Mouse (Mus musculus) gastrocnemius, adult 2 months (tissue): ENCODE results near the gene Atp2b4. TPM values are rescaled to one million over a fixed set of nuclear protein-coding genes. Genes with fewer than 3 reads are reported as not detected.

Experiments
- DNase-seq: peaks from one replicate; pipeline ENCODE4 v3.0.0; 2022
- H3K27ac ChIP-seq: fragments of 200-600 bp; 2 replicates; pipeline ENCODE4 v1.8.1; 2022; ENCODE audit warnings: mild to moderate bottlenecking
- H3K4me3 ChIP-seq: fragments of 200-600 bp; 2 replicates; pipeline ENCODE4 v1.8.1; 2022; ENCODE audit warnings: mild to moderate bottlenecking, moderate library complexity
- CTCF ChIP-seq: fragments of 200-600 bp; IDR thresholded peaks from 2 replicates; pipeline ENCODE4 v1.8.1; 2022; ENCODE audit warnings: antibody characterized with exemption, mild to moderate bottlenecking, moderate library complexity
- intact Hi-C: fragments of 180-260 bp; cut with DNase I; formaldehyde crosslinking; loops from one replicate; pipeline ENCODE4 v1.15.1; 2025
- total RNA-seq, 2 experiments: library from RNA; stranded (reverse); gene quantifications; 2 replicates each; pipeline ENCODE4 v1.2.3; 2021

The Atp2b4 gene
- total RNA-seq, 2 experiments from 2014 or later: 9.0 to 12.0 TPM

- no peak overlapping the region for H3K27ac ChIP-seq
- intact Hi-C loops: no loop called here
These were observed 46.4 kb downstream of the Atp2b4 start for GRCm38 (mm10) chr1:133754317-133754868.

GRCm38 (mm10) chr1:133753325-133753724 lies 47.5 kb downstream of the Atp2b4 start:
- Histone ChIP-seq H3K4me3 (no peak overlapping the region), H3K27ac (no peak overlapping the region)
- intact Hi-C loops: no loop called here
- DNase-seq: no peak
- TF ChIP-seq CTCF: no peak

More at GRCm38 (mm10) chr1:133754317-133754868, 46.4 kb downstream of the Atp2b4 start:
- DNase-seq: no peak
- no peak overlapping the region for H3K4me3 ChIP-seq
- no peak for TF ChIP-seq CTCF

- intact Hi-C loops: no loop called here
These were observed 49.2 kb downstream of the Atp2b4 start for GRCm38 (mm10) chr1:133751621-133752020.

GRCm38 (mm10) chr1:133749954-133750353 lies 50.9 kb downstream of the Atp2b4 start:
- no peak overlapping the region for H3K4me3 ChIP-seq
- DNase-seq: no peak
- H3K27ac ChIP-seq: no peak overlapping the region
- intact Hi-C loops: no loop called here
- no peak for TF ChIP-seq CTCF

More at GRCm38 (mm10) chr1:133751621-133752020, 49.2 kb downstream of the Atp2b4 start:
- DNase-seq: no peak
- no peak overlapping the region for H3K27ac ChIP-seq
- no peak for TF ChIP-seq CTCF
- H3K4me3 ChIP-seq: no peak overlapping the region

- Histone ChIP-seq H3K27ac (peak overlapping the region; percentile 76), H3K4me3 (peak overlapping the region; percentile 33)
- DNase-seq: peak; percentile 30
- no peak for TF ChIP-seq CTCF
- intact Hi-C loops: no loop called here
These were observed 55.8 kb downstream of the Atp2b4 start for GRCm38 (mm10) chr1:133745078-133745495.

GRCm38 (mm10) chr1:133744609-133745008 lies 56.2 kb downstream of the Atp2b4 start:
- peak; percentile 88 for DNase-seq
- intact Hi-C loops: no loop called here
- Histone ChIP-seq H3K4me3 (peak overlapping the region; percentile 33), H3K27ac (peak overlapping the region; percentile 76)
- TF ChIP-seq CTCF: no peak

GRCm38 (mm10) chr1:133742517-133742916 lies 58.3 kb downstream of the Atp2b4 start:
- H3K27ac ChIP-seq: peak overlapping the region; percentile 65
- TF ChIP-seq CTCF: no peak
- intact Hi-C loops: loop anchor here (2.0 kb wide), 1 partner anchor 56 kb away; no protein-coding TSS in a partner anchor
- no peak for DNase-seq
- no peak overlapping the region for H3K4me3 ChIP-seq

GRCm38 (mm10) chr1:133741881-133742434 lies 58.9 kb downstream of the Atp2b4 start:
- H3K27ac ChIP-seq: peak overlapping the region; percentile 65
- H3K4me3 ChIP-seq: no peak overlapping the region
- intact Hi-C loops: loop anchor here (2.0 kb wide), 1 partner anchor 57 kb away; no protein-coding TSS in a partner anchor
- TF ChIP-seq CTCF: no peak
- peak; percentile 32 for DNase-seq

GRCm38 (mm10) chr1:133741171-133741570 lies 59.7 kb downstream of the Atp2b4 start:
- Histone ChIP-seq H3K4me3 (no peak overlapping the region), H3K27ac (peak overlapping the region; percentile 31)
- DNase-seq: no peak
- TF ChIP-seq CTCF: no peak
- intact Hi-C loops: no loop called here

- Histone ChIP-seq H3K4me3 (no peak overlapping the region), H3K27ac (no peak overlapping the region)
- no peak for DNase-seq
- intact Hi-C loops: loop anchor here (1.0 to 5.0 kb wide), 2 partner anchors 160 to 311 kb away; no protein-coding TSS in a partner anchor
- no peak for TF ChIP-seq CTCF
These were observed 64.2 kb downstream of the Atp2b4 start for GRCm38 (mm10) chr1:133736664-133737063.

GRCm38 (mm10) chr1:133735995-133736652 lies 64.7 kb downstream of the Atp2b4 start:
- Histone ChIP-seq H3K4me3 (no peak overlapping the region), H3K27ac (no peak overlapping the region)
- TF ChIP-seq CTCF: peak; percentile 92
- intact Hi-C loops: loop anchor here (1.0 to 5.0 kb wide), 2 partner anchors 160 to 311 kb away; no protein-coding TSS in a partner anchor
- peak; percentile 64 for DNase-seq

GRCm38 (mm10) chr1:133732814-133733213 lies 68.0 kb downstream of the Atp2b4 start:
- TF ChIP-seq CTCF: no peak
- DNase-seq: no peak
- intact Hi-C loops: no loop called here
- no peak overlapping the region for H3K27ac ChIP-seq
- no peak overlapping the region for H3K4me3 ChIP-seq

GRCm38 (mm10) chr1:133728339-133728738 lies 72.5 kb downstream of the Atp2b4 start:
- no peak for DNase-seq

More at GRCm38 (mm10) chr1:133728339-133728738, 72.5 kb downstream of the Atp2b4 start:
- no peak overlapping the region for H3K4me3 ChIP-seq
- H3K27ac ChIP-seq: no peak overlapping the region
- no peak for TF ChIP-seq CTCF
- intact Hi-C loops: no loop called here
